Mouse (Mus musculus) MN1 (cell line): Measurements from ENCODE around the gene Brpf3.
"Not testable (repeated sequence)": the region's sequence is repeated elsewhere in the genome, so short reads cannot be mapped to it uniquely, and the experiment has no call there.

ENCODE experiments used
- DNase-seq: peaks from one replicate; pipeline ENCODE4 v3.0.0-alpha.2; 2016; ENCODE audit warnings: low spot score

The Brpf3 gene

DNA sequence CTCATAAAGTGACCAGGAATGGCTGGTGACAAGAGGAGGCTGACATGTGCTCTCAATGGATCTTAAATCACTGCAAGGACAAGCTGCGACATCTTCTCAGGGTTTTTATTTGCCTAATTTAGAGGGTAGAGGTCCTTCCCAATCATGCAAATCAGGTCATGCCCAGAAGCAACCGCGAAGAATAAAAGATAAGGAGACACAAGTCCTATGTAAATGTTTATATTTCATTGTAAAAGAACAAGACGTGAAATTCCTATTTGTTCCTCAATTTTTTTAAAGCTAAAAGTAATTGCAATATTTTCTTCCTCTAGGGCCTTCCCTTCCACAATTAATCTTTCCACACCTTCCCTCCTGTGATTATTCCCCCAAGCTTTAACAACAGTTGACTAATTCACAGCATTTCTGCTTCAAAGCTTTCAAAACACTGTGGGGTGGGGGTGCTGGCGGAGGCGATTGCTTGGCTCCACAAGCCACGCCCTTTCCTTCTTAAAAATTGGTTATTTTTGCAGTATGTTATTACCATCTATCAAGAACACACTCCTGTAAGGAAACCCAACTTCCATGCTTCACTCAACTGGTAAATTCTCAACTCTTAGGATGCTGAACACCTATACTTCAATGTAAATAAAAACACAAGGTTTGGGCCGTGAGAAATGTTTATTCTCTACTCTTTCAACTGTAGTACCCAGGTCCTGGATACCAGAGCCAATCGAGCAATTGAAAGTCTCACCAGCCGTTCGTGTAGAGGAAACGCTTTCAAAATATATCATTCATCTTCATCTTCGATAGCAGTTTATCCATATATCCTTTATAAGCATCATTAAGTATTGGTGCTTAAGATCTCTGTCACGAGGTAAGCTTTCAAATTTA is 1.4 kb upstream of the Brpf3 start:
- DNase-seq = peak; percentile 28

- DNase-seq = peak; percentile 56
These were observed 614 bp upstream of the Brpf3 start for GRCm38 (mm10) chr17:28800281-28800670.

GRCm38 (mm10) chr17:28801474-28802005 is 650 bp downstream of the Brpf3 start:
- DNase-seq = peak; percentile 99

GRCm38 (mm10) chr17:28802006-28802481 is 1.2 kb downstream of the Brpf3 start:
- peak; percentile 44 for DNase-seq

DNA sequence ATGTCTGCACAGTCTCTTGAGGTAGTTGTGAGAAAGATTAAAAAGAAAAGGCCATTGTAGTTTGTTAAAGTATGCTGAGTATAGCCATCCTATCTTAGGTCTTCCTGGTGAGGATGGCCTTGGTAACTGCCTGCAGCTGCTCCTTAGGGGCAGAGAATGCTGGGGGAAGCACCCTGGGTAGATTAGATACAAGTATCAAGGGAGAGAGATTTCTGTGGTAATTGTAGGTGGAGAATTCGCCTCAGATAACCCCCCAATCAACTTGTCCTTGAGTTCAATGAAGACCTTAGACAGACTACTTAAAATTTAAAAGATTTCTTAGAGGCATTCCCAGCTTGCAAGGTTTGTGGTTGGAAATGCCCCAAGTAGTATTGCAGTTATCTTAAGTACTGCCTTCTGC is 2.4 kb downstream of the Brpf3 start:
- no peak for DNase-seq

DNA sequence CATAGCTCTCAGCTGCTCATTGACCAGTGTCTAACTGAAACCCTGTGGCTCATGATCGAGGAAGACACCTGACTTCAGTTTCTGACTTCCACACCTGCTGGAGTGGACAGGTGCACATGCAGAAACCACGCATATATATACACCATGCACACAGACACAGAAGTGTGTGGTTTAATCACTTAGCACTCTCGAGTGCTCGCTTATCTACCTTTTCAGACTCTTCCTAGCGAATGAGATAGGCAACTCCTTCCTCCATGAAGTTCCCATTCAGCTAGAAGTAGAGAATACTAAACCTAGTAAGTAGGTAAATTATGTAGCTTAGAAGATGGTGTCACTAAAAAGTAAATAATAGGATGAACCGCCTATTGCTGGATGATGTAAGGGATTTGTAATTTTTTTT is 4.1 kb downstream of the Brpf3 start:
- DNase-seq = no peak

GRCm38 (mm10) chr17:28806770-28807169 is 5.9 kb downstream of the Brpf3 start:
- no peak for DNase-seq

DNA sequence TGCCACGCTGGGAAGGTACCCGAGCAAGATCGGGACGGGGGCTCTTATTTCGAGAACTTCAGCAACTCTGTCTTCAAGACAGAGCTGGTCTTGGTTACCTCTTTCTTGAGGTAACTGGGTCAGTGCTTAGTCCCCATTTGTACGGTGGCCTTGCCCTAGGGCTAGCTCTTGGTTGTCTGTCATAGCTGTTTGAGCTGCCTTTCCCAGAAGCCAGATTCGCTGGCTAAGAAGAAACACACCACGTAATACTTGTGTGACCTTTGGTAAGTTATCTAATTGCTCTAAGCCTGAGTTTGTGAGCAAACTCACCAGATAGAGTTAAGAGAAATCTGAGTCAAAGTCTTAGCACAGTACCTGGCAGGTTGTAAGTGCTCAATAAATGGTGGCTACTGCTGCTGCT is 7.8 kb downstream of the Brpf3 start:
- no peak for DNase-seq

- DNase-seq = no peak
These were observed 8.4 kb downstream of the Brpf3 start for GRCm38 (mm10) chr17:28809175-28809831.

DNA sequence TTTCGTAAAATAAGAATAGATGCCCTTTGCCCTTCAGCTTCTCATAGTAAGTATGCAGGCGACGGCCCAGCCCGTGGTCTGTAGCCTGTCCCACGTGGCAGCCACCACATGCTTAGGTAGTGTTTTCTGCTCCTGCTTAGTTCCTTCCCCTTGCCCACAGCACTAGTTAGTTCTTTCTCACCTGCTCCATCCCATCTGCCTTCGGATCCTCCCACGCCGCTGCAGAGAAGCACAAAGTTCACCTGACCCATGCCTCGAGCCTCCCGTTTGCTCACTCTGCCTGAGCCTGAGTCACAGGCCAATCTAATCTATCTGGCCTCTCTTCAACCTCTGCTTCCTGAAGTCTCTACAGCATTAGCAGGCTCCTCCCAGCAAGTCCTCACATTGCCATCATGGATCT is 11.5 kb downstream of the Brpf3 start:
- no peak for DNase-seq

GRCm38 (mm10) chr17:28814529-28815097 is 13.7 kb downstream of the Brpf3 start:
- DNase-seq = no peak

DNA sequence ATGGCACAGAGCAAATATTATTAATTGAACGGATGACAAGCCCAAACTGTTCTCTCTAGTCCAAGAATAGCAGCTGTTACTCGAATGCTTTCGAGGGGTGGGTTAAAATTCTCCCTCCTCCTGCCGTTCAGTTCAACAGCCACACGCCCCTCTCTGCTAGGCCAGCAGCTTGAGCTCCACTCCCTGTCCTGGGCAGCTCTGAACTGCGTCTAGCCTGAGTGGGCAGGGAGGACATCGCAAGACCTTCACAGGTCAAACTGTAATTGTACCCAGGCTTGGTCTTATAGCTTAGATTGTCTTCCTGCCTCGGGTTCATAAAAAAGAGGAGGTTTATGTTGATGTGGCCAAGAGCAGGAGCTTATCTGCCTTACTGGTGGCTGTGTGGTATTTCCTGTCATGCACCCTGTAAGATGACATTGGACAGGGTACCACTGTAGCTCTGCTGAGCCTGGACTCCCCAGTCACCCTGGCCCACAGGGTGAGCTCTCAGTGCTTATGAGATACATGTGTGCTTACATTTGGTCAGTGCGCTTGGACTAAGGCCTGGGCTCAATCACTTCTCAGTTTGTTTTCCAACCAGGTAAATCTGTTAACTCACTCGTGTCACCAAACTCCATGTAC is 14.6 kb downstream of the Brpf3 start:
- no peak for DNase-seq

- not testable (repeated sequence) for DNase-seq
These were observed 15.4 kb downstream of the Brpf3 start for GRCm38 (mm10) chr17:28816326-28816725.

DNA sequence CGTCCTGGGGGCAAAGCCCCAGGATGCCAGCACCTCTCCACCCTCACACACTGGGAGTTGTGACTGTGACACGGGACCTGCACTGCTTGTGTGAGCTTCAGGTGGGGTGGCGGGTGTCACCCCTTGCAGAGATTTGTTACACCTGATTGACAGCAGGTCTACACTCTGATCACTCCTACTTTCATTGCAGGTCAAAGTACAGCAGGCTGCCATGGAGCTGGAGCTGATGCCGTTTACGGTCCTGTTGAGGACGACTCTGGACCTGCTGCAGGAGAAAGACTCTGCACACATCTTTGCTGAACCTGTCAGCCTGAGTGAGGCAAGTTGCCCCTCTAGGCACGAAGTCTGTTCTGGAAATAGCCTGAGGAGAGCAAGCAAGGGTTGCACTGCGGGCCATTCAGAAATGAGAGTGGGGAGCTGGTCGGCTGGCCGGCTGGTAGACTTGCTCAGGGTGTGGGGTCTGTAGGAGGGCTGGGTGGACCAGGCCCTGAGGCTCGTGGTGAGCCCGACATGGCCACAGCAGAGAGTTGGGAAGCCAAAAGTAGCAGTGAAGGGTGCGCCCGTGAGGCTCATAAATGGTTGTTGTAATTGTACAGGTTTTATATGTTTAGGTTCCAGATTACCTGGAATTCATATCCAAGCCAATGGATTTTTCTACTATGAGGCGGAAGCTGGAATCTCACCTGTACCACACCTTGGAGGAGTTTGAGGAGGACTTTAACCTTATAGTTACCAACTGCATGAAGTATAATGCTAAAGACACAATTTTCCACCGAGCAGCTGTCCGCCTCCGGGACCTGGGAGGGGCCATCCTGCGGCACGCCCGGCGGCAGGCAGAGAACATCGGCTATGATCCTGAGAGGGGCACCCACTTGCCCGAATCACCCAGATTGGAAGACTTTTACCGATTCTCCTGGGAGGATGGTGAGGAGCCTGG is 16.3 kb downstream of the Brpf3 start:
- no peak for DNase-seq

DNA sequence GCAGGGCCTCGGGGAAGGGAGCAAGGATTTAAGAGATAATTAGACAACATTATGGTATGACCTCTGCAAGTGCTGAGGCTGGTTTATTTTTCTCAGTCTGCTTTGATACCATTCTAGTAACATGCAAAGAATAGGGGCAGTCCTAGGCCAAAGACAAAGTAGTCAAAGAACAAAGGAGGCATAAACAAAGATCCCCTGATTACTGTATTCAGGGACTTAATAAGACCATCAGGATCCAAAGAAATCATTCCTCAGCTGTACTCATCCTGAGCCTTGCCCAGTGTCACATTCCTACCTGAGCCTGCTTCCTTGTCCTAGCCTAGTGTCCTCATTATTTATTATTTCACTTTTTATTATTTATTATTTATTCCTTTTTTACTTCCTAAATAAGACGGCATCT is 19.3 kb downstream of the Brpf3 start:
- no peak for DNase-seq

DNA sequence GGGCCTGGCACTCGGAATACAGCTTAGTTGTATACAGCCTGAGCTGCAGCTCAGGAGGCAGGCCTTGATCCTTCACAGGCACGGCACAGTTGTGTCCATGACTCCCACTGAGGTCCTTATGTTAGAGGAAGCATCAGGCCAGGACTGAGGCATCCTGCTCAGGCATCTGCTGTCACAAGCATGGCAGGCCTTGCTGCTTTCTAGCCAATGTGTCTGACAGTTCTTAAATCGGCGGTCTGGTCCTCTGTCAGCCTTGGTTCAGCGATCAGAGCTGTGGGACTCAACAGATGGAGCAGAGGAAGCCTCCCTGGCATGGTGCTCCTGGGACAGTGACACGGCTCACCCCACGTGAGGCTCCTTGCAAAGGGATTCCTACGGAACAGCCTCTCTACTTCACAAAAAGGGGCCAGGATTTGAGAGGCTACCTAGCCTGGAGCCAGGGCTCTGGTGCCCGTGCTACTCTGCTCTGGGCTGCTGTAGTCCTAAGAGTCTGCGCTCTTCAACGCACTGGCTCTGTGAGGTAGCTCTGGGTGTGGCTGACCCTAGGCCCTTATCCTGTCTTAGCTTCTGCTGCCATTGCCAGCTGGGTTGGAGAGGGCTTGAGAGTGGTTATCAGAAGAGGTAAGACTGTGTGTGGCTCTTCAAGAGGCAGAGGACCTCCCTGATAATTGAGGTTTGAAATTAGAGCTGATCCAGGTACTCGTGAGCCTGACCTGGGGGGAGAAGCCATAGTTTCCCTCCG is 22.3 kb downstream of the Brpf3 start:
- DNase-seq = no peak

GRCm38 (mm10) chr17:28823749-28824148 is 22.9 kb downstream of the Brpf3 start:
- DNase-seq = no peak

GRCm38 (mm10) chr17:28824896-28825295 is 24.0 kb downstream of the Brpf3 start:
- no peak for DNase-seq

GRCm38 (mm10) chr17:28825359-28826041 is 24.6 kb downstream of the Brpf3 start:
- DNase-seq = no peak
